Mouse (Mus musculus): ENCODE measurements around the gene 1700010I14Rik. TPM values are rescaled to one million over a fixed set of nuclear protein-coding genes. Genes with fewer than 3 reads are reported as not detected.

Gene 1700010I14Rik
- total and polyA plus RNA-seq, 3 experiments = 0.23 to 2.2 TPM; not detected in 1

- H3K27me3 ChIP-seq (ENCODE audit: control insufficient read depth in 1 of 2, insufficient read depth in 2 of 2, low read length in 2 of 2) = no peaks in the 10 kb centered on the region
- H3K4me3 ChIP-seq (ENCODE audit: control insufficient read depth in 1 of 2, insufficient read depth in 1 of 2, low read depth in 2 of 2, low read length in 2 of 2) = no peak overlapping the region
- no peak for DNase-seq (ENCODE audit: low read depth, low spot score)
- H3K36me3 ChIP-seq (ENCODE audit: control insufficient read depth in 1 of 2, insufficient read depth in 2 of 2, low read length in 2 of 2) = no peaks in the 10 kb centered on the region
- H3K4me1 ChIP-seq (ENCODE audit: control insufficient read depth in 1 of 2, insufficient read depth in 2 of 2, low read length in 2 of 2) = no peaks in the 10 kb centered on the region
- H3K27ac ChIP-seq (ENCODE audit: control insufficient read depth, low read depth, low read length) = no peak overlapping the region
- no peak overlapping the region for H3K9ac ChIP-seq (ENCODE audit: control insufficient read depth, low read depth, low read length, poor library complexity, severe bottlenecking)
- H3K79me2 ChIP-seq (ENCODE audit: control insufficient read depth, insufficient read depth, low read length, poor library complexity) = no peaks in the 10 kb centered on the region
- H3K9me3 ChIP-seq (replicated peaks; ENCODE audit: insufficient read depth, low read length) = no peaks in the 10 kb centered on the region
- TF ChIP-seq ZKSCAN1 (IDR thresholded peaks at IDR 0.05; ENCODE audit: low read depth, low read length) (no peak), TAL1 (IDR thresholded peaks at IDR 0.05; ENCODE audit: low read length) (no peak), JUND (IDR thresholded peaks at IDR 0.05; ENCODE audit: low read depth, low read length) (no peak), POLR2A (IDR thresholded peaks at IDR 0.05; ENCODE audit: control insufficient read depth in 1 of 2, insufficient read depth in 1 of 2, low read depth in 1 of 2, low read length in 2 of 2, poor library complexity in 1 of 2) (no peak), SMC3 (IDR thresholded peaks at IDR 0.05; ENCODE audit: low read depth, low read length) (no peak), UBTF (IDR thresholded peaks at IDR 0.05; ENCODE audit: borderline replicate concordance, insufficient read depth, low read depth, low read length) (no peak), MEF2A (IDR thresholded peaks at IDR 0.05; ENCODE audit: extremely low read depth, insufficient replicate concordance, low read depth, low read length, poor library complexity, severe bottlenecking) (no peak), RCOR1 (IDR thresholded peaks at IDR 0.05; ENCODE audit: low read depth, low read length) (no peak), ZC3H11A (IDR thresholded peaks at IDR 0.05; ENCODE audit: low read depth, low read length) (no peak), ETS1 (IDR thresholded peaks at IDR 0.05; ENCODE audit: low read depth, low read length) (no peak), GATA1 (IDR thresholded peaks at IDR 0.05; ENCODE audit: low read depth, low read length) (no peak), BHLHE40 (IDR thresholded peaks at IDR 0.05; ENCODE audit: borderline replicate concordance, low read depth, low read length) (no peak), MXI1 (IDR thresholded peaks at IDR 0.05; ENCODE audit: low read depth, low read length) (no peak), MAZ (IDR thresholded peaks at IDR 0.05; ENCODE audit: low read depth, low read length) (no peak), RAD21 (IDR thresholded peaks at IDR 0.05; ENCODE audit: low read depth, low read length) (no peak), ELF1 (IDR thresholded peaks at IDR 0.05; ENCODE audit: low read depth, low read length) (no peak), HCFC1 (IDR thresholded peaks at IDR 0.05; ENCODE audit: low read depth, low read length) (no peak), USF2 (IDR thresholded peaks at IDR 0.05; ENCODE audit: borderline replicate concordance in 1 of 2, insufficient read depth in 1 of 2, low read depth in 1 of 2, low read length in 2 of 2) (no peak), CTCF (IDR thresholded peaks at IDR 0.05 in 2 of 3, conservative IDR thresholded peaks at IDR 0.05 in 1 of 3; ENCODE audit: control insufficient read depth in 1 of 3, insufficient read depth in 1 of 3, low read depth in 2 of 3, low read length in 3 of 3, poor library complexity in 1 of 3, severe bottlenecking in 1 of 3) (no peak)
These were observed 26.5 kb upstream of the 1700010I14Rik start for GRCm38 (mm10) chr17:8961644-8962043.

- Histone ChIP-seq H3K9me3 (replicated peaks; ENCODE audit: insufficient read depth, low read length) (no peaks in the 10 kb centered on the region), H3K79me2 (ENCODE audit: control insufficient read depth, insufficient read depth, low read length, poor library complexity) (no peaks in the 10 kb centered on the region), H3K4me1 (ENCODE audit: control insufficient read depth in 1 of 2, insufficient read depth in 2 of 2, low read length in 2 of 2) (no peaks in the 10 kb centered on the region), H3K27me3 (ENCODE audit: control insufficient read depth in 1 of 2, insufficient read depth in 2 of 2, low read length in 2 of 2) (no peaks in the 10 kb centered on the region), H3K27ac (ENCODE audit: control insufficient read depth, low read depth, low read length) (no peak overlapping the region), H3K36me3 (ENCODE audit: control insufficient read depth in 1 of 2, insufficient read depth in 2 of 2, low read length in 2 of 2) (no peaks in the 10 kb centered on the region), H3K9ac (ENCODE audit: control insufficient read depth, low read depth, low read length, poor library complexity, severe bottlenecking) (no peak overlapping the region), H3K4me3 (ENCODE audit: control insufficient read depth in 1 of 2, insufficient read depth in 1 of 2, low read depth in 2 of 2, low read length in 2 of 2) (no peak overlapping the region)
- TF ChIP-seq POLR2A (IDR thresholded peaks at IDR 0.05; ENCODE audit: control insufficient read depth in 1 of 2, insufficient read depth in 1 of 2, low read depth in 1 of 2, low read length in 2 of 2, poor library complexity in 1 of 2) (no peak), RCOR1 (IDR thresholded peaks at IDR 0.05; ENCODE audit: low read depth, low read length) (no peak), JUND (IDR thresholded peaks at IDR 0.05; ENCODE audit: low read depth, low read length) (no peak), CHD1 (IDR thresholded peaks at IDR 0.05; ENCODE audit: low read depth, low read length) (no peak), TCF12 (IDR thresholded peaks at IDR 0.05; ENCODE audit: low read depth, low read length) (no peak), ELF1 (IDR thresholded peaks at IDR 0.05; ENCODE audit: low read depth, low read length) (no peak), MAZ (IDR thresholded peaks at IDR 0.05; ENCODE audit: low read depth, low read length) (no peak), NELFE (IDR thresholded peaks at IDR 0.05; ENCODE audit: low read depth, low read length) (no peak), MYC (IDR thresholded peaks at IDR 0.05; ENCODE audit: low read depth, low read length) (no peak), ETS1 (IDR thresholded peaks at IDR 0.05; ENCODE audit: low read depth, low read length) (no peak), NRF1 (IDR thresholded peaks at IDR 0.05; ENCODE audit: insufficient read depth, low read depth, low read length, poor library complexity, severe bottlenecking) (no peak), GABPA (IDR thresholded peaks at IDR 0.05; ENCODE audit: low read depth, low read length) (no peak), MYB (IDR thresholded peaks at IDR 0.05; ENCODE audit: low read depth, low read length) (no peak), CHD2 (IDR thresholded peaks at IDR 0.05; ENCODE audit: low read length) (no peak)
- no peak for DNase-seq (ENCODE audit: low read depth, low spot score)
These were observed 23.0 kb upstream of the 1700010I14Rik start for GRCm38 (mm10) chr17:8965177-8965576.
